Mouse (Mus musculus) hindbrain, embryonic 15.5 days (tissue): Measurements from ENCODE around the gene Ajm1. TPM values are rescaled to one million over a fixed set of nuclear protein-coding genes. Genes with fewer than 3 reads are reported as not detected.

Experiments
- ATAC-seq: fragments of 200-750 bp; cut with Nextera tagmentation; 2 replicates; pipeline ENCODE4 v1.8.0; 2017; ENCODE audit warnings: low read depth, moderate number of reproducible peaks, moderate TSS enrichment; ENCODE audit not compliant: low FRiP score
- H3K27ac ChIP-seq: fragments of 300-500 bp; sonication (generic); replicated peaks from 2 replicates; pipeline ENCODE4 v1.5.1; 2015; ENCODE audit warnings: mild to moderate bottlenecking, inconsistent platforms
- H3K27me3 ChIP-seq: fragments of 300-500 bp; sonication (generic); 2 replicates; pipeline ENCODE4 v1.6.1; 2015; ENCODE audit warnings: control low read depth, inconsistent platforms
- H3K36me3 ChIP-seq: fragments of 300-500 bp; sonication (generic); 2 replicates; pipeline ENCODE4 v1.6.1; 2015; ENCODE audit warnings: control low read depth, inconsistent platforms
- H3K4me1 ChIP-seq: fragments of 300-500 bp; sonication (generic); replicated peaks from 2 replicates; pipeline ENCODE4 v1.6.1; 2015; ENCODE audit warnings: control low read depth, inconsistent platforms
- H3K4me2 ChIP-seq: fragments of 300-500 bp; sonication (generic); 2 replicates; pipeline ENCODE4 v1.6.1; 2015; ENCODE audit warnings: moderate library complexity, mild to moderate bottlenecking, inconsistent platforms
- H3K4me3 ChIP-seq: fragments of 300-500 bp; sonication (generic); 2 replicates; pipeline ENCODE4 v1.5.1; 2015; ENCODE audit warnings: mild to moderate bottlenecking, inconsistent platforms
- H3K9ac ChIP-seq: fragments of 300-500 bp; sonication (generic); 2 replicates; pipeline ENCODE4 v1.6.1; 2015; ENCODE audit warnings: inconsistent platforms
- H3K9me3 ChIP-seq: fragments of 300-500 bp; sonication (generic); 2 replicates; pipeline ENCODE4 v1.6.1; 2016; ENCODE audit warnings: control low read depth, inconsistent platforms
- WGBS: fragments of 180-500 bp; shearing (Covaris S2); methylation state at CpG from one replicate; pipeline ENCODE4 v1.1.7; 2015; 5-methylcytosine and 5-hydroxymethylcytosine counted together
- polyA plus RNA-seq: library from polyadenylated mRNA; unstranded; fragments of >200 nt; fragmentation: Nextera tagmentation; extraction: Ambion mirVana; gene quantifications from 2 replicates; pipeline ENCODE4 v1.2.1, GENCODE M21; 2015

Gene Ajm1
- 14.5 and 16.5 TPM in 2 replicates for polyA plus RNA-seq

DNA sequence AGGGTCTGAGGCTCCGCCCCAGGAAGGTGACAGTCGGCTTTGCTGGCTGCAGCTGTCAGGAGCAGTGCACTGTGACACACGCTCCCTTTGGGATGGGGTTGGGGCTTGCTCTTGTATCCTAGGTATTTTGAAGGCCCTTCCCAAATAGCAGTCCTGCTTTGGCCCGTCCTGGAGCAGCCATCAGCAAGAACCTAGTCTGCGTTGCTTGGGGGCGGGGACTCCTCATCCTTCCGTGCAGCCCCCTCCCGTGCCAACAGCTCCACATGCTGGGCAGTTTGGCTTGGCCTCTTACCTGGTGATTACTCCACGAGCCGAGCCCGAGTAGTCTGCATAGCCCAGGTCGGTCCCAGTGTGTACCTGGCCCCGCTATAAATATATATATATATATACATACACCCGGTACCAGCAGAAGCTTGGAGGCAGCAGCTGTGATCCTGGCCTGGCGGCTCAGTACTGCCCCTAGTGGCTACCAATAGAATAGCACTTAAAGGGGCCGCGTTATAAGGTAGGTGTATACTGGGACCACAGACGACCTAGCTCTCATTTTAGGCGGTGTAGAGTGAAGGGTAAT is at the start of gene Ajm1:
Gene Ajm1 (minus strand): TSS at position 464 of the 571 bp plus-strand sequence.
- Histone ChIP-seq H3K4me2 (peak within 1 kb of the TSS; percentile 74), H3K4me1 (peaks cover 67% of the 10 kb centered on the region), H3K27ac (peak within 1 kb of the TSS; percentile 34), H3K9me3 (no peaks in the 10 kb centered on the region), H3K4me3 (peak within 1 kb of the TSS; percentile 49), H3K36me3 (peaks cover 24% of the 10 kb centered on the region), H3K27me3 (peaks cover 46% of the 10 kb centered on the region), H3K9ac (peak within 1 kb of the TSS; percentile 60)
- 5% methylated on average over 19 of the region's 19 CpGs for WGBS
- peak; percentile 73 for ATAC-seq

DNA sequence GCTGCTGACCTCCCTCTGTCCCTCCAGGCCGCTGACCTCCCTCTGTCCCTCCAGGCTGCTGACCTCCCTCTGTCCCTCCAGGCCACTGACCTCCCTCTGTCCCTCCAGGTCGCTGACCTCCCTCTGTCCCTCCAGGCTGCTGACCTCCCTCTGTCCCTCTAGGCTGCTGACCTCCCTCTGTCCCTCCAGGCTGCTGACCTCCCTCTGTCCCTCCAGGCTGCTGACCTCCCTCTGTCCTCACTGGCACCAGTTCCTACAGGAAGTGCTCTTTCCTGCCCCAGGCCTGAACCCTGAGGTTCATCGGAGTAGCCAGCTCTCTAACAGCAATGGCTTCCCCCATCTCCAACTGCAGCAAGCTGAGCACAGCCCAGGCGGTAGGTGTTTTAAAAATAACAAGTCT is 47.2 kb upstream of the Ajm1 start:
- Histone ChIP-seq H3K36me3 (no peaks in the 10 kb centered on the region), H3K4me3 (no peak overlapping the region), H3K9me3 (no peaks in the 10 kb centered on the region), H3K4me1 (no peaks in the 10 kb centered on the region), H3K9ac (no peak overlapping the region), H3K27me3 (no peaks in the 10 kb centered on the region), H3K4me2 (no peak overlapping the region), H3K27ac (no peak overlapping the region)
- ATAC-seq = no peak
- 37% methylated on average over 4 of the region's 4 CpGs for WGBS

DNA sequence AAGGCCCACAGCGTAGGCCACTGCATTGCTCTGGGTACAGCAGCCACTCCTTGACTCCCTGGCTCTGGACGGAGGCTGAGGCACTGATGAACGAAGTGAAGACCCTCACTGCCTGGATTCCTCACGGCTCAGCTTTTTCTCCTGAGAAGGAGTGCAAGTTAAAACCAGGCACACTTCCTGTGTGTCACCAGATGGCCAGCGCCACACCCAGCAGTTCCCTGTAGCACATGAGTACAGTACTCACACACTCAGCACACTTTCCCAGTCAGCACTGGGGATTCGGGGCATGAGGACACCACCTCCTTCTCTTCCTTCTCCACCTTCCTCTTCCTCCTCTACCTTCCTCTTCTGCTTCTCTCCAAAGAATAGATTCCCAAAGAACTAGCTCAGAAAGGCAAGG is 46.3 kb upstream of the Ajm1 start, which contains the start of gene Fcna:
Gene Fcna (minus strand): TSS at position 220 of the 400 bp plus-strand sequence.
- no peak within 1 kb of the TSS for H3K9ac ChIP-seq
- no peaks in the 10 kb centered on the region for H3K4me1 ChIP-seq
- H3K9me3 ChIP-seq = no peaks in the 10 kb centered on the region
- H3K27ac ChIP-seq = no peak within 1 kb of the TSS
- no peak for ATAC-seq
- WGBS = 92% methylated on average over 6 of the region's 6 CpGs
- no peak within 1 kb of the TSS for H3K4me2 ChIP-seq
- no peaks in the 10 kb centered on the region for H3K27me3 ChIP-seq
- no peaks in the 10 kb centered on the region for H3K36me3 ChIP-seq
- H3K4me3 ChIP-seq = no peak within 1 kb of the TSS

DNA sequence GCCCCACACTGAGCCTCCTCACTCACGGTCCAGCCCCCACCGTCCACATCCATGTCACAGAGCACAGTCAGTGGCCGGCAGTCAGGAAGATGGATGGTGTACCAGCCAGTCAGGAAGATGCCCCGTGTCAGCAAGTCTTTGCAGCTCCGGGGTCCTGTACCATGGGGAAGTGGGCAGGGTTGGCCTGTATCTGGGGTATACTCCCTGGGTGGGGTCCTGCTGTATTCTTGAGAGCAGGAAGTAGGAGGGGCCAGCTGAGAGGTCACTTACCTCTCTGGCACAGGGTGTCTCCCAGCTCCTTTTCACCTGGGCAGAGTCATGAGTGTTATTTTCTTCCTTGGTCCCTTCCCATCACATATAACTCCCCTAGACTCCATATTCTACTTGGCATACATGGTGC is 44.4 kb upstream of the Ajm1 start:
- Histone ChIP-seq H3K27me3 (no peaks in the 10 kb centered on the region), H3K9ac (no peak overlapping the region), H3K4me2 (no peak overlapping the region), H3K4me1 (peaks cover 8% of the 10 kb centered on the region), H3K9me3 (no peaks in the 10 kb centered on the region), H3K4me3 (no peak overlapping the region), H3K27ac (no peak overlapping the region), H3K36me3 (no peaks in the 10 kb centered on the region)
- no peak for ATAC-seq
- 49% methylated on average over 5 of the region's 5 CpGs for WGBS

DNA sequence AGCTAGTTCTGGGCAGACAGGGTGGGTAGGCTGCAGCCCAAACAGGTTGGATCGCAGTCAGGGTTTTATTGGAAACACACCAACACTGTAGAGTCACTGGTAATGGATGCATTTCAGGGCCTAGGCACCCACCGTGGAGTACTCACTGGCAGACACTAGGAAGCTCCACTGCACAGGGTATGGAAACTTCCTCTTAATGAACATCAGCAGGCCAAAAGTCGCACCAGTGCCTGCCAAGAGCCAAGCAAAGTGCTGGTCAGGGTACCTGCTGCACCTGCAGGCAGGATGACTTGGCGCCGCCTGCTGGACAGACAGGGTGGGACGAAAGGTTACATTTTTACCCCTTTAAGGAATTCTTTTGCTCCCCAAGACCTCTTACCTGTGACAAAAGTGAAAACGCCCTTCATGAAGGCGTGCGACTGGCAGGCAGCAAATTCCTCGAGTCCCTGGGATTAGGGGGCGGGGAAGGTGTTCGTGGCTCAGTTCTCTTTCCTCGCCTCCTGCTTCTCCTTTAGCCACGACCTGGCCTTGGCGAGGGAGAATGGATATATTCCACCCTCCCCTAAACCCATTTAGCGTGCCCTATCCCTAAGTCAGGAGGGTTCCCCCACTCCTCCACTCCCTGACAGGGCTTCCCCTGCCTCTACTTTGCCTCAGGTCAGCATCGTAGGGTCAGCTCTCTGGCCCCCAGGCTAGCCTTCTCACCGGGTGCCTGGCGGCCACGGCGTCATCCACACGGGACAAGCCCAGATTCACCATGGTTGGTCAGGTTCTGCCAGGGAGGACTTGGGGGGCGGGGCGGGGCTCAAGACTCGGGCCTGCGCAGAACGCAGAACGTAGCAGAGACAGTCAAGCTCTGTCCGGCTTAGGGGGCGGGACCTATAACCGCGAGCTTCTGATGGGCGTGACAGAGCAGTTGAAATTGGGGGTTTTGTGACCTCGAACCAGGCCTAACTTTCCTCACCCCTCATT is 40.0 kb upstream of the Ajm1 start, which contains the start of gene Tmem141:
Gene Tmem141 (minus strand): TSS at position 777 of the 972 bp plus-strand sequence.
- H3K27me3 ChIP-seq = peaks cover 17% of the 10 kb centered on the region
- H3K27ac ChIP-seq = peak within 1 kb of the TSS; percentile 79
- peak within 1 kb of the TSS; percentile 63 for H3K9ac ChIP-seq
- 5% methylated on average over 34 of the region's 34 CpGs for WGBS
- peak within 1 kb of the TSS; percentile 78 for H3K4me2 ChIP-seq
- H3K4me3 ChIP-seq = peak within 1 kb of the TSS; percentile 60
- ATAC-seq = peak; percentile 96
- H3K4me1 ChIP-seq = peaks cover 12% of the 10 kb centered on the region
- no peaks in the 10 kb centered on the region for H3K36me3 ChIP-seq
- H3K9me3 ChIP-seq = no peaks in the 10 kb centered on the region

DNA sequence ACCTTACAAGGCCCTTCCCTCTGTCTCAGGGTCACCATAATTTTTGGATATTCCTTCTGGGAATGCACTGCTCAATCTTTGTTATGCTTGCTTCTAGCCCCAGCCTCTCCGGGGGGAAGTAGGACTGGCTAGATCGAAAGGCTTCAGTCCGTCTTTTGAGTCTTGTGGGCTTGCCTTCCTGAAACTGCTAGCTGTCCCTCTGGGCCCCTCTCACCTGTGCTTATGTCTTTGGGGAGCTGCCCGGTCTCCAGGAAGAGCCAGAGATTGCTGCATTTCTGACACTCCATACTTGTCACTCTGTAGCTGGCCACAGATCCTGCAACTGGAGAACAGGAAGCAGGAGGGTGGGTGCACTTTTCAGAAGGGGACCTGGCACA is 39.3 kb upstream of the Ajm1 start:
- H3K9ac ChIP-seq = peak overlapping the region; percentile 63; the same call in 1 of the 2 replicates
- no peak for ATAC-seq
- H3K4me3 ChIP-seq = 0 out of 2 replicates have a peak overlapping the region, but pooled peaks have one; percentile 60
- H3K27me3 ChIP-seq = peaks cover 24% of the 10 kb centered on the region
- H3K9me3 ChIP-seq = no peaks in the 10 kb centered on the region
- H3K36me3 ChIP-seq = no peaks in the 10 kb centered on the region
- WGBS = 90% methylated on average over 4 of the region's 4 CpGs
- peaks cover 18% of the 10 kb centered on the region for H3K4me1 ChIP-seq
- H3K4me2 ChIP-seq = peak overlapping the region; percentile 78
- H3K27ac ChIP-seq = no peak overlapping the region

DNA sequence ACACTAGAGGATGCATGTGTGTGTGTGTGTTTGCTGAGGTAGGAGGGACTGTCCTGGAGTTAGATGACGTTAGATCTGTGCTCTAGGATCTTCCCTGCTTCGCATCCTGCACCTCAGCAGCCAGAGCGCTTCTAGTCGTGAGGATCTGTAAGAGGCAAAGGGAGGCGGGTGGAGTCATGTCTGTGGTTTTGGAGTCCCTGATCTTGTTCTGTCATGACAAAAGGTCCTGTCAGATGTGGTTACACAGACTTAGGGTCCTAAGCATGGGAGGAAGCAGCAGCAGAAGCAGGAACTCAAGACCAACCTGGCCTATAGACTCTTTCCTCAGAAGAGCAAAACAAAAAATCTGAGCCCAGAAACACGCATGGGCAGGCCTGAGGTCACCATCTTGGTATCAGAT is 38.8 kb upstream of the Ajm1 start:
- ATAC-seq = no peak
- no peak overlapping the region for H3K4me3 ChIP-seq
- H3K9me3 ChIP-seq = no peaks in the 10 kb centered on the region
- no peak overlapping the region for H3K4me2 ChIP-seq
- H3K27me3 ChIP-seq = peaks cover 29% of the 10 kb centered on the region
- H3K4me1 ChIP-seq = peaks cover 18% of the 10 kb centered on the region
- H3K9ac ChIP-seq = no peak overlapping the region
- WGBS = 85% methylated on average over 6 of the region's 6 CpGs
- H3K27ac ChIP-seq = no peak overlapping the region
- no peaks in the 10 kb centered on the region for H3K36me3 ChIP-seq

DNA sequence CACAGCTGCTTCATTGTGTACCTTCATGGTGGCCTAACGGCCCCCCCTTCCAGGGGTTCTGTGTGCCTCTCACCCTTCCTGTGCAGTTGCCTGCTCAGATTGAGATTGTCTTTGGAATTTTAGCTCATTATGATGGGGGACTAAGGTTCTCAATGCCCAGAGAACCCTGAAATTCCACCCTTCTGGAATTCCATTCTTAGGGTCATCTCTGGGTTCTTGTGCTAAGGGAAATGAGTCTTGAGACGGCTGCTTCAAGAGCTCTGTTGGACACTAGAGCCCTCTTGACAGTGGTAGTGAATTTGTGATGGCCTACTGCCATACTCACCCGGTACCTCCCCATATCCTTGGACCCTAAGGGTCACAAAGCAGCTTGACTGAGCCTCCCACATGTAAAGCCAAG is 36.0 kb upstream of the Ajm1 start, which contains the start of gene Ccdc183:
Gene Ccdc183 (minus strand): TSS at position 101 of the 400 bp plus-strand sequence.
- H3K9me3 ChIP-seq = no peaks in the 10 kb centered on the region
- H3K36me3 ChIP-seq = no peaks in the 10 kb centered on the region
- no peak within 1 kb of the TSS for H3K9ac ChIP-seq
- WGBS = 87% methylated on average over 3 of the region's 3 CpGs
- H3K27me3 ChIP-seq = peaks cover 40% of the 10 kb centered on the region
- peaks cover 18% of the 10 kb centered on the region for H3K4me1 ChIP-seq
- no peak within 1 kb of the TSS for H3K27ac ChIP-seq
- H3K4me3 ChIP-seq = no peak within 1 kb of the TSS
- H3K4me2 ChIP-seq = peak within 1 kb of the TSS; percentile 17; the same call in 1 of the 2 replicates
- ATAC-seq = no peak

DNA sequence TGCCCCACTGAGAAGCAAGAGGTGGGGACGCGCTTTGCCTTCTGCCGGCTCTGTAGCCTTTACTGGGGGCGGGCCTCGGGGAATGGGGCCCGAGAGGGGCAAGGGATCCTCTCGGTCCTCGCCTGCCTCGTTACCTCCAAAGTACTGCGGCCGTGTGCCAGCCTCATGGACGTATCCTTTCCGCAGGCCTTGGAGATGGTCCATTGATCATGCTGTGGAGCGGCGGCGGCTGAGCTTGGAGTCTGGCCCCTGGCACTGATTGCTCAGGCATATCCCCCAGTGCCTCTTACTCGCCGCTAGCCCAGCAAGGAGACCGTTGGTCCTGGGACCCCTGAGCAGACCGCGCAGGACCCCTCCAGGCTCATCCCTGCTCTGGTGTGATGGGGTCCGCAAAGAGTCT is 34.8 kb upstream of the Ajm1 start:
- peak overlapping the region; percentile 17; the same call in 1 of the 2 replicates for H3K4me2 ChIP-seq
- no peak overlapping the region for H3K9ac ChIP-seq
- no peaks in the 10 kb centered on the region for H3K9me3 ChIP-seq
- H3K4me3 ChIP-seq = no peak overlapping the region
- H3K27me3 ChIP-seq = peaks cover 40% of the 10 kb centered on the region
- peaks cover 14% of the 10 kb centered on the region for H3K4me1 ChIP-seq
- ATAC-seq = no peak
- WGBS = 18% methylated on average over 22 of the region's 22 CpGs
- H3K36me3 ChIP-seq = no peaks in the 10 kb centered on the region
- no peak overlapping the region for H3K27ac ChIP-seq

DNA sequence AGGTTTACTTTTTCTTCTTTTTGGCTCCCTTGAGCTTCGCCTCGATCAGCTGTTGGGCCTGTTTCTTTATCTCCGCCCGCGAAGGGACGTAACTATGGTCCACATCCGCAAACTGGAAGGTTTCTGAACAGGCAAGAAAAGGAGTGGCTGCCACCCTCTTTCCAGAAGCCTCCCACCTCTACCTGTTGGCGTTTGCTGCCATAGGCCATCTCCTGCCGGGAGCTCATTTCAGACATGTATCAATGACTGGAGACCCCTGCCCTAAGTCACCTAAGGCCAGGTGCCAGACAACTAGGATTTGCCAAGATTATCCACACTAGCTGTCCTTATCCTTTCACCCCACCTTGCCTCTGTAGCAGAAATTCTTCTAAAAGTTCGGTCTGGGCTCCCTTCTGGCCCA is 27.1 kb upstream of the Ajm1 start:
- Histone ChIP-seq H3K27me3 (no peaks in the 10 kb centered on the region), H3K27ac (peak overlapping the region; percentile 84), H3K4me2 (peak overlapping the region; percentile 62), H3K9ac (peak overlapping the region; percentile 39), H3K4me3 (peak overlapping the region; percentile 66), H3K9me3 (no peaks in the 10 kb centered on the region), H3K4me1 (peaks cover 27% of the 10 kb centered on the region), H3K36me3 (no peaks in the 10 kb centered on the region)
- ATAC-seq = peak; percentile 25
- WGBS = 72% methylated on average over 10 of the region's 10 CpGs

DNA sequence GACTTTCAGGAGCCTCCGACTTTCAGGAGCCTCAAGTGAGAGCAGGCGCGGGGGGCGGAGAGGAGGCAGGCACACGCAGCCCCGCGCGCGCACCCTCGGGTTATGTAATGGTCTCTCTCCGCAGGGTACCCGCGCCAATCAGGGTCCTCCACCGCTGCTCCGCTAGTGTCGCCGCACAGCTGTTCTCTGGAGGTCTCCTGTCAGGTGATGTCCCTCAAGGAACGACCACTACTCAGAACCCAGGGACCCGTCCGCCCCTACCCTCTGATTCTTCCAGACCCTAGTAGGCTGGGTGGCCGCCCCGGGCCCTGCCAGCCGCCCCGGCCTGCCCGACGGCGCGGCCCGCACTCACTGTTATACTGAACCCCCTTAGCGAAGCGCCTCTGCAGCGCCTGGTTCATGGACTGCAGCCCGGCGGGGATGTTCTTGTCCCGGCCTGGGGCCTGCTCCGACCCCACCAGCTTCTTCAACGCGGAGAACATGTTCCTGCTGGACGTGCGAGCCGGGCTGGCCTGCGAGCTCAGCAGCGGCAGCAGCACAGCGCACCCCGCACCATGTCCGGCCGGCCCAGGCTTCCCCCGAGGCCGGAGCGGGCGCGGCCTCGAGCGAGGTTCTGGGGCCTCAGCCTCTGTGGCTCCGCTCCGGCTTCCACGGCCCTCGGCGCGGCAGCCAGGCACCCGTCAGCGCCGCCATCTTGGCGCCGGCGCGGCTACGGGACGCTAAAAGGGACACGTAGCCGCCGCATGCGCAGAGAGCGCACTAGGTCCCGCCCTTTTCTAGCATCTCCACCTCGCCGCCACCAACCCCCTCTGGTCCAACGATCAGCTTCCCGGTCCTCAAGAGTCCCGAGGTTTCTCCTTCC is 26.4 kb upstream of the Ajm1 start, which contains the start of gene Rabl6:
Gene Rabl6 (minus strand): TSS at position 761 of the 862 bp plus-strand sequence.
- ATAC-seq = peak; percentile 92
- H3K4me3 ChIP-seq = peak within 1 kb of the TSS; percentile 66
- peak within 1 kb of the TSS; percentile 84 for H3K27ac ChIP-seq
- under 1% methylated on average over 78 of the region's 80 CpGs for WGBS
- H3K36me3 ChIP-seq = no peaks in the 10 kb centered on the region
- peak within 1 kb of the TSS; percentile 77 for H3K9ac ChIP-seq
- H3K9me3 ChIP-seq = no peaks in the 10 kb centered on the region
- H3K4me1 ChIP-seq = peaks cover 27% of the 10 kb centered on the region
- no peaks in the 10 kb centered on the region for H3K27me3 ChIP-seq
- peak within 1 kb of the TSS; percentile 62 for H3K4me2 ChIP-seq
